Mouse (Mus musculus): ENCODE data around the gene Pkd1l2. TPM values are rescaled to one million over a fixed set of nuclear protein-coding genes. Genes with fewer than 3 reads are reported as not detected.

Gene Pkd1l2
- total RNA-seq, 2 experiments from 2014 or later = 0.16 to 0.24 TPM

GRCm38 (mm10) chr8:117085521-117085920 is 3.3 kb upstream of the Pkd1l2 start:
- DNase-seq (ENCODE audit: low spot score) = no peak

DNA sequence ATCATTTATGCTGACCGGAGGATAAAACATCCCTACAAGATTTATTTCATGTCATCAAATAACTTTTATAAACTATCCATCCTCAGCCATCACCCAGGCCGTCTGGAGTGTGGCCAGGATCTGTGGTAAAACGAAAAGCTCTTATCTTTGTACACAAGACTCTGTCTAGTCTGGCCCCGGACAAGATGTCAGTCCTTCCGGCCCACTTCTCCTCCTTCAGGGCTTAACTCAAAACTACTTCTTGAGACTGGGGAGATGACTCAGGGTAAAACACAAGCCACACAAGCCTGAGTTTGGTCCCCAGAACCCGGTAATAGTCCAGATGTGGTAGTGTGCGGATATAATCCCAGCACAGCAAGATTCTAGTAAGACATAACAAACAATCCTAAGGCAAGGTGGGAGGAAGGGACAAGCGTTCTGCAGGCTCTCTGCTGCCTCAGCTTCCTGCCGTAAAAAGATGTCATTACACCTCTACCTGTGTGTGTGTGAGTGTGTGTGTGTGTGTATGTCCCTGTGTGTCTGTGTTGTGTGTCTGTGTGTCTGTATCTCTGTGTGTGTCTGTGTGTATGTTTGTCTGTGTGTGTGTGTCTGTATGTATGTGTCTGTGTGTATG is 804 bp upstream of the Pkd1l2 start:
- no peak for DNase-seq (ENCODE audit: low spot score)

DNA sequence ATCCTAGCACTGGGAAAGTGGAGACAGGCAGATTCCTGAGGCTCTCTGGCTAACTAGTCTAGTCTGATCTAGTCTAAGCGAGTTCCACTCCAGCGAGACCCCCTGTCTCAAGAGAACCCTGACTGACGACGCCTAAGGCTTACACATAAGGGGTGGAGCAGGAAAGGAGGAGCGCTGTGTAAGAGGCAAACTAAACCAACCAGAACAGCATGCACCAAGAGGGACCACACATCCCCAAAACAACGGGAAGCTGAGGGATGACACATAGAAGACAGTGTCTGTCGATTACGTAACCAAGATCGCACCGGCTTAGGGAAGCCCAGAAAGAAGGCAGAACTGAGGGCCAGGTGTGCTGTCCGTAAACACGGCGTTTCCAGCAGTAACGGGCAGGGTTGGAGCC is 2.6 kb downstream of the Pkd1l2 start:
- no peak for DNase-seq (ENCODE audit: low spot score)

GRCm38 (mm10) chr8:117078367-117078926 is 3.8 kb downstream of the Pkd1l2 start:
- DNase-seq (ENCODE audit: low spot score) = no peak

GRCm38 (mm10) chr8:117074350-117075182 is 7.7 kb downstream of the Pkd1l2 start:
- no peak for DNase-seq (ENCODE audit: low spot score)

DNA sequence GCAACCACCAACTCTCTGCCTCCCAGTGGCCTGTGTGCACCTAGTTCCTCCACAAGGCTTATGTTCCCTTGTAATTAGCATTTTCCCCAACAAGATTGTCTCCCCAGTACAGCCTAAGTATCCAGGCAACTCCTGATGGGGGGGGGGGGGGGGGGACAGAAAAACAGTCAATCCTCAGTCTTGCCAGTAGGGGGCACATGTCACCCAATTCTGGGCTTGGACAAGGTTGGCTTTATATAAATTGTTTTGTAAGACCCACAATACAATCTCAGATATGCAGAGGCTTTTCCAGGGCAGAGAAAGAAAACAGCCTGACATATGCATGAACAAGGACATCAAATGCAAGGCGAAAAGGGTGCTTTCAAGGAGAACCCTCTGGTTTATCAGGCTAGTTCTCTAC is 12.5 kb downstream of the Pkd1l2 start:
- DNase-seq (ENCODE audit: low spot score) = no peak

DNA sequence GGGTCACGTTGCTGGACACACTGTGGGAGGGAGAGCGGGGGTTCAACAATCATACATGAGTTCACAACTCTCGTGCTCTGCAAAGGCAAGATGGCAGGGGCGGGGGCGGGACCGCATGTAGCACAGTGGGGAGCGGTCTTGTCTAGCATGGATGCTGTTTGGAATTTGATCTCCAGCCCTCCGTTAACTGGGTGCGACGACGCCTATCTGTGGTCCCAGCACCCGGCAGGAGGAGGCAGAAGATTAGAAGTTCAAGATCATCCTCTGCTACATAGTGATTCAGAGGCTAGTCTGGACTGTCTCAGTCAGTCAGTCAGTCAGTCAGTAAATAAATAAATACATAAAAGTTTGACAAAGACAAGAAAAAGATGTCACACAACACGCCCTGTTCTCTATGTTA is 14.0 kb downstream of the Pkd1l2 start:
- DNase-seq (ENCODE audit: low spot score) = no peak

GRCm38 (mm10) chr8:117067396-117067795 is 14.9 kb downstream of the Pkd1l2 start:
- no peak for DNase-seq (ENCODE audit: low spot score)

DNA sequence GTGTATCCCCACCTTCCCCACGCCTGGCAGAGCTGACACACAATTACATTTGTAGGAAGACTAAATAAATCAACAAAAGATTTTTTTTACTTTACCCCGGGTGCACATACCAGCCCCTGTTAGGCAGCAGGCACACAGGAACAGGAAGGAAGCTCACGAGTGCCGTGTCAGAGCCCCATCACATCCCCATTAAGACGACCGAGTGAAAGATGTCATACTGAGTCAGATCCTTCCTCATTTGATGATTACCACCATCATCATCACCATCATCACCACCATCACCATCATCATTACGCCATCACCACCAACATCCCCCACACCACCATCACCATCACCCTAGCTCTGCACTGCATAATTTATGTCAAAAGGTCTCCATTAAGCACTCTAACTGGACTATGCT is 15.3 kb downstream of the Pkd1l2 start:
- no peak for DNase-seq (ENCODE audit: low spot score)

DNA sequence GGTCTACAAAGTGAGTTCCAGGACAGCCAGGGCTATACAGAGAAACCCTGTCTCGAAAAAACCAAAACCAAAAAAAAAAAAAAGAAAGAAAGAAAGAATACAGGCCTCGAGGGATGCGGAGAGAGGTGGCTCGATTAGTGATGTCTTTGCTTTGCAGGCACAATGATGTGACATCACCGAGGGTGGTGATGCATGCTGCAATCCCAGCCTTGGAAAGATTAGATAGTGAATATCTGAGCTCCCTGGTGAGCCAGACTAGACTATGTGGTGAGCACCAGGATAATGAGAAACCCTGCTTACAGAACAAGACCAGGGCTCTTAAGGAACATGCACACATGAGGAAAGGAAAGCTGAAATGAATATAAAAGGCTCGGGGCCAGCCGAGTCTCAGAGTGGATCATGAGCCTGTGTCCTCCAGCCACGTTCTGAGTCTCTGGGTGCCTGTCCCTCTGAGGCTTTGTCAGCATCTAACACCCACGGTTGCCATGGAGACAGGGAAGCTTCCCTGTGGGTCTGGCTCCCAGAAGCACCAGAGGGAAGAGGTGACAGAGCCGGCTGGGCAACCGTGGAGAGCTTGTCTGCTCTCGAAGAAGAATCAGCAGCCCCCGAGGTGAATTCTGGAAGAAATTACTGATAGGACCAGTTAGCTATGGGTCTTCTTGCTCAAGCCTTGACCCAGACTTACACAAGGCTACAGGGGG is 20.9 kb downstream of the Pkd1l2 start:
- no peak for DNase-seq (ENCODE audit: low spot score)

GRCm38 (mm10) chr8:117060306-117060705 is 21.9 kb downstream of the Pkd1l2 start:
- no peak for DNase-seq (ENCODE audit: low spot score)

DNA sequence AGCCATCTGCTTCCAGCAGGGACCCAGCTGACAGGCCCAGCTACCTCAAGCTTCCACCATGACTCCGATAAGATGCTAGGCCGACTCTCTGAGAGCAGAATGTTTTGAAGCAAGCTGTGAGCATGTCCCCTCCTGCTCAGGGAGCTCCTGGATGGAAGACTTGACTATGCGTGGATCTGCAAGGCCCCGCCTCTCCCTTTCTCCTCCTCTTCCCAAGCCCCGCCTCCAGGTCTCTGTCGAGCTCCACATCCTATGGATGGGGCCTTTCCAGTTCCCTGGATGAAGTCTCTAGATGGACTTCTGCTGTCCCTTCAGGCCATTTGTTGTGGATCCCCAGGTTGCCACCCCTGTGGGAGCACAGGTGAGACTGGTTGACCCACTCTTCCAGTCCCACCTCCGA is 23.2 kb downstream of the Pkd1l2 start:
- no peak for DNase-seq (ENCODE audit: low spot score)

DNA sequence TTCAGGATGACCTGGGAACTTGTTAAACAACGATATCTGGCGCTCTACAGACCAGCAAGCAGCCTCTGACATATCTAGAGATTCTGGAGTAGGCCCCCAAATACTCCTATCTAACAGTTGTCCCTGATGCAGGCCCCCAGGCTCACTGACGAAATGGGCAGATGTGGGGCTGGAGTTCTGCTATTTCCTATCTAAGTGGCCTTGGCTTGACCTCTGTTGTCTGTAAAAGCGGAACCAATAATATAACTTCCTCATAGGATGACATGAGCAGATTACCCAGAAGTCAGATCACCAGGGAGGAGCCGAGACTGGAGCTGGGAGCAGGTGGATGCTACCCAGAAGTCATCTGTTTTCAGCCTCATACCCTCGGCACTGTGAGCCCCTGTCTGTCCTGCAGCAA is 27.2 kb downstream of the Pkd1l2 start:
- DNase-seq (ENCODE audit: low spot score) = no peak

- DNase-seq (ENCODE audit: low spot score) = no peak
Observed at GRCm38 (mm10) chr8:117054146-117054545, 28.1 kb downstream of the Pkd1l2 start.

DNA sequence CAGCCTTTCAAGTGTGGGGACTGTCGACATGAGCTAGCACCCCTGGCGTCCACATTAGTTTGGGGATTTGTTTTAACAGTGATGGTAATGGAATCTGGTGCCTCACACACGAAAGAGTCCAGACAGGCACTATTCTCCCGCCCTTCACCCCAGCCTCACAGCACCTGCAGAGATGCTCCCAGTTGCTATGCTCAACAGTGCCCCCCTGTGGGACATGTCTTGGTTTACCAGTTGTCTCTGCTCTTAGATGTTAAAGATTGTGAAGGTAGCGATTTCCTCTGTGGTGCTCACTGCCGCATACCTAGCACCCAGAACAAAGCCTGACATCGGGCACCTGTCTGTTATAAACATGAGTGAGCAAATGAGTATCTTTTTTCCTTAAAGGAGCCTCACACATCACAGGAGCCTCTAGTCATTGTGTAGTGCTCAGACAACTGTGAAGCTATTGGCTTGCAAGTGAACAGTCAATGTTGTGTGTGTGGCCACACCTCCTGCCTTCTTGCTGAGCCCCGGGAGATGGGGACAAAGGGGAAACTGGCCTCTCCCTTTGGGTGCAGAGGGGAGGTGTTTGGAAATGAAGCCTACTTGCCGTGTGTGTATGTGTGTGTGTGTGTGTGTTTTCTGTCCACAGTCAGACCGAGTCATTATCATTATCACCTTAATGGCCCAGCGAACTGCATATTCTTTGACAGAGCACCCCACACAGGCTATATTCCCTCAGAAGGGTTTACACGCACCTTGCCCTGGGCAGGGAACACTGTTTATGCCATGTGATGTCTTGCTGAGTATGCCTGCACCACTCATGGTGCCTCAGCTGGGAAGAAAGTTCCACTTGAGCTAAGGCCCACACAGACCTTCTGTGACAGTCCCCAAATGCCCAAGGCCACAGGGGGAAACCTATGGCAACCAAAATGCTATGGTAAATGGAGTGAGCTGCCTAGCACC is 28.8 kb downstream of the Pkd1l2 start:
- no peak for DNase-seq (ENCODE audit: low spot score)

GRCm38 (mm10) chr8:117051316-117051715 is 30.9 kb downstream of the Pkd1l2 start:
- no peak for DNase-seq (ENCODE audit: low spot score)

DNA sequence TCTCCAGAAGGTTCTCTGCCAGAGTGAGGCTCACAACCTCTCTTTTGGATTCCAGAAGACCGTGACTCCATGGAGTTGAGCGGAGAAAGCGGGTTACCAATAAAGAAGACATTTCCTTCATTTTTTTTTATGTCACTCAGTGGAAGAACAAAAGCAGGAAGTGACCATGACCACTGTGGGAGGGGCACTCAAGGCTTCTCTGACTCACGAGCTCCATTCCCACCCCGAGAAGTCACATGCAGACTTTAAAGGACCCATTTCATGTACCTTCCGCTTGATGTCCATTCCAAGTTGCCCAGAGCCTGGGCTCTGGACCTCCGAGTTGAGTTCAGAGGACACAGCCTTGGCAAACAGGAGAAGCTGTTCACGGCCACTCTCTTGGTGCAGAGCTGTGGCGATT is 31.5 kb downstream of the Pkd1l2 start:
- DNase-seq (ENCODE audit: low spot score) = no peak

GRCm38 (mm10) chr8:117049444-117049843 is 32.8 kb downstream of the Pkd1l2 start:
- DNase-seq (ENCODE audit: low spot score) = no peak

DNA sequence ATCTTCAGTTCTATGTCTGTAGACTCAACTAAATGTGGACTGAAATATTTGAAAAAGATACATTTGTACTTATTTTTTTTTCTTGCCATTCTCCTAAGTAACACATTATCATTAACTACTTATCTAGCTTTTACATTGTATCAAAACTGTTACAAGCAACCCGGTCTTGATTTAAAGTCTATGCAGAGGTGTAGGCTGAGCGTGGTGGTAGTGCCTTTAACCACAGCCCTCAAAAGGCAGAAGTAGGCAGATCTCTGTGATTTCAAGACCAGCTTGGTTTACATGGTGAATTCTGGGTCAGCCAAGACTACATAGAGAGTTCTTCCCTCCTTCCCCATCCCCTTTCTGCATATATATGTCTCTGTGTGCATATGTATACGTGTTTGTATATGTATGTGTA is 38.7 kb downstream of the Pkd1l2 start:
- DNase-seq (ENCODE audit: low spot score) = no peak

DNA sequence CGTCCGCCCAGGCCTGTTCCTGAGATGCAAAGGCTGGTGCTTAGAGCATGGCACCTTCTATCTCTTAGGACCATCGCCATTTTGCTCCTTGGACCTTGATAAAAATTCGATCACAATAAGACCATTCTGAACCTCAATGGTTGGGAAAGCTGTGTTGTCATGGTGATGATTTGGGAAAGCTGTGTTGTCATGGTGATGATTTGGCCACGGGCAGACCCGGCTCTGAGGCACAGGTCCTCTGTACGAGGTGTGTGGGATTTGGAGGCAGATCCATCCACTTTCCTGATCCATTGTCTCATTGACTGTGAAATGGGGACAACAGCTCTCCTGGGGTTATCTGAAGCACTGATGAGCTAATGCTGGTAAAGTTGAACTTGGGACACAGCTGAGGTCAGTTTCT is 42.4 kb downstream of the Pkd1l2 start:
- no peak for DNase-seq (ENCODE audit: low spot score)

GRCm38 (mm10) chr8:117037374-117037935 is 44.8 kb downstream of the Pkd1l2 start:
- DNase-seq (ENCODE audit: low spot score) = no peak

Measured in gastrocnemius, adult 18-20 months (tissue).